Mouse (Mus musculus) heart, adult 2 months (tissue): ENCODE results near the gene Dglucy.

ENCODE experiments used
- CTCF ChIP-seq: fragments of 200-600 bp; IDR thresholded peaks from 2 replicates; pipeline ENCODE4 v1.8.1; 2022; ENCODE audit warnings: antibody characterized with exemption, mild to moderate bottlenecking, moderate library complexity
- POLR2A ChIP-seq: fragments of 200-500 bp; IDR thresholded peaks from 2 replicates; pipeline ENCODE4 v1.6.1; 2011; ENCODE audit warnings: mild to moderate bottlenecking, low read depth, low read length, control low read depth; ENCODE audit not compliant: insufficient read depth

DNA sequence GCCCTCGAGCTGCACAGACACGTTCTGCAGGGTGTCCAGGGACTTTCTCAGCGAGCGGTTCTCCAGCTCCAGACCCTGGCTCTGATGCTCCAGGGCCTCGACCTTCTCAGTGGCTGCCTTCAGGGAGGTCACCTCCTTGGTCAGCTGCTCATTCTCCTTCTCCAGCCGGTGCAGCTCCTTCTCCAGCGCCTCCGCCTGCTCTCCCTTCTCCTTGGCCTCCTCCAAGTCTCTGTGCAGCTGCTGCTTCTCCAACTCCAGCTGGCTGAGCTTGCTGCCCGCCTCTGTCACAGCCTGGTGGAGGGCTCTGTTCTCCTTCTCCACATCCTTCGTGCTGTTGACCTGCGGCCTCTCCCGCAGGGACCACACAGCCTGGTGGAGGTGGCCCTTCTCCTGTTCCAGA lies 166.6 kb downstream of the Dglucy start:
- no peak for TF ChIP-seq CTCF
- TF ChIP-seq POLR2A = no peak
